Mouse (Mus musculus) heart, adult 2 months (tissue): ENCODE results near the gene Fuk. TPM values are rescaled to one million over a fixed set of nuclear protein-coding genes. Genes with fewer than 3 reads are reported as not detected.

Source experiments
- DNase-seq, 2 experiments: peaks; one replicate each; pipeline ENCODE4 v3.0.0; 2021
- H3K27ac ChIP-seq: fragments of 200-600 bp; 2 replicates; pipeline ENCODE4 v1.8.1; 2022
- H3K27me3 ChIP-seq: fragments of 200-500 bp; 2 replicates; pipeline ENCODE4 v1.6.1; 2012; ENCODE audit warnings: mild to moderate bottlenecking, low read length, inconsistent platforms, mixed read lengths; ENCODE audit not compliant: control insufficient read depth, insufficient read depth
- H3K36me3 ChIP-seq: fragments of 200-500 bp; 2 replicates; pipeline ENCODE4 v1.6.1; 2012; ENCODE audit warnings: low read length, inconsistent platforms; ENCODE audit not compliant: control insufficient read depth, insufficient read depth
- H3K4me1 ChIP-seq: fragments of 200-500 bp; 2 replicates; pipeline ENCODE4 v1.6.1; 2011; ENCODE audit warnings: low read length; ENCODE audit not compliant: control insufficient read depth, insufficient read depth
- H3K4me3 ChIP-seq: fragments of 200-600 bp; 2 replicates; pipeline ENCODE4 v1.8.1; 2022
- H3K79me2 ChIP-seq: fragments of 200-500 bp; replicated peaks from 2 replicates; pipeline ENCODE4 v1.6.1; 2012; ENCODE audit warnings: mild to moderate bottlenecking, inconsistent platforms, low read length, moderate library complexity, mixed read lengths; ENCODE audit not compliant: control insufficient read depth, insufficient read depth
- H3K9ac ChIP-seq: fragments of 200-500 bp; 2 replicates; pipeline ENCODE4 v1.6.1; 2012; ENCODE audit warnings: low read depth, mild to moderate bottlenecking, control low read depth, inconsistent platforms, low read length, mixed read lengths
- CTCF ChIP-seq: fragments of 200-600 bp; IDR thresholded peaks from 2 replicates; pipeline ENCODE4 v1.8.1; 2022; ENCODE audit warnings: antibody characterized with exemption, mild to moderate bottlenecking, moderate library complexity
- EP300 ChIP-seq: fragments of 200-500 bp; IDR thresholded peaks from 2 replicates; pipeline ENCODE4 v1.6.1; 2011; ENCODE audit warnings: low read depth, low read length, control low read depth; ENCODE audit not compliant: insufficient read depth
- POLR2A ChIP-seq: fragments of 200-500 bp; IDR thresholded peaks from 2 replicates; pipeline ENCODE4 v1.6.1; 2011; ENCODE audit warnings: mild to moderate bottlenecking, low read depth, low read length, control low read depth; ENCODE audit not compliant: insufficient read depth
- WGBS: fragments of 180-500 bp; shearing (Covaris S2); methylation state at CpG from one replicate; pipeline ENCODE4 v1.1.7; 2018; 5-methylcytosine and 5-hydroxymethylcytosine counted together
- intact Hi-C: fragments of 180-260 bp; cut with DNase I; formaldehyde crosslinking; loops from one replicate; pipeline ENCODE4 v1.15.1; 2025
- polyA plus RNA-seq: library from polyadenylated mRNA; depleted of rRNA; stranded (reverse); fragments of >200 nt; gene quantifications from 2 replicates; pipeline ENCODE4 v1.2.3, GENCODE M21; 2012
- total RNA-seq, 2 experiments: library from RNA; stranded (reverse); gene quantifications; 2 replicates each; pipeline ENCODE4 v1.2.3; 2021

Fuk gene
- total and polyA plus RNA-seq, 3 experiments, result 4.5 to 6.2 (median 4.6) TPM

DNA sequence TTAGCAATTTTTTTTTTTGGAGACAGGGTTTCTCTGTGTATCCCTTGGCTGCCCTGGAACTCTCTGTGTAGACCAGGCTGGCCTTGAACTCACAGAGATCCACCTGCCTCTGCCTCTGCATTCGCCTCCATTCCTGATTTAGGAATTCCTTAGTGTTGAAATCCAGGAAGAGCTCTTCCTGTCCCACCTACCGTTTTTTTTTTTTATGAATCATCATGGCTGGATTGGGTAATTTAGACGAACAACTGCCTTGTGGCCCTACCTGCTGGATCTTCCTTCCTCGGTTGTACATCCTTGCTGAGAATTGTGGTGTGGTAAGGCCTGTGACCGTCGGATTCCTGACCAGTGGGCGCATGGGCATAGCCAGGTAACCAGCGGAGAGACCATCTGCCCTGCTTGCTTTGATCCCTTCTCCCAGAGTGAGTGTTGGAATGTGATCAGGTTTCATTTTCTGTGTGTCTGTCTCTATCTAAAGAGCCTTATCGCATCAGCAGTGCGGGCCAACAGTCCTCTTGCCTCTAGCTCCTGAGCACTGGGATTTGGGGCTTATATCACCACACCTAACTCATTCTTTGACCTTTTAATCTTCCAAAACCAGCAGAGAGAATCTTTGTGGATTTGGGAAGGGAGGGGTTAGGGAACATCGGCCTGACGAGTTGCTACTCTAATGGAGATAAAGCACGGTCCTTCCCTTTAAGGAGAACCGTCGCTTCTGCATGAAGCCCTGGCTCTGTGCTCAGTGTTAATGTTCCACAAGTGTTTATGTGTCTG lies 38.6 kb upstream of the Fuk start:
- Histone ChIP-seq H3K4me3 (no peak overlapping the region), H3K9ac (no peak overlapping the region), H3K79me2 (no peaks in the 10 kb centered on the region), H3K27me3 (no peaks in the 10 kb centered on the region), H3K4me1 (peaks cover 28% of the 10 kb centered on the region), H3K27ac (peak overlapping the region; percentile 91), H3K36me3 (peaks cover 6% of the 10 kb centered on the region)
- WGBS, result 52% methylated on average over 15 of the region's 15 CpGs
- TF ChIP-seq CTCF, result no peak
- TF ChIP-seq POLR2A, result no peak
- TF ChIP-seq EP300, result no peak
- intact Hi-C loops, result no loop called here
- DNase-seq, result no peak

DNA sequence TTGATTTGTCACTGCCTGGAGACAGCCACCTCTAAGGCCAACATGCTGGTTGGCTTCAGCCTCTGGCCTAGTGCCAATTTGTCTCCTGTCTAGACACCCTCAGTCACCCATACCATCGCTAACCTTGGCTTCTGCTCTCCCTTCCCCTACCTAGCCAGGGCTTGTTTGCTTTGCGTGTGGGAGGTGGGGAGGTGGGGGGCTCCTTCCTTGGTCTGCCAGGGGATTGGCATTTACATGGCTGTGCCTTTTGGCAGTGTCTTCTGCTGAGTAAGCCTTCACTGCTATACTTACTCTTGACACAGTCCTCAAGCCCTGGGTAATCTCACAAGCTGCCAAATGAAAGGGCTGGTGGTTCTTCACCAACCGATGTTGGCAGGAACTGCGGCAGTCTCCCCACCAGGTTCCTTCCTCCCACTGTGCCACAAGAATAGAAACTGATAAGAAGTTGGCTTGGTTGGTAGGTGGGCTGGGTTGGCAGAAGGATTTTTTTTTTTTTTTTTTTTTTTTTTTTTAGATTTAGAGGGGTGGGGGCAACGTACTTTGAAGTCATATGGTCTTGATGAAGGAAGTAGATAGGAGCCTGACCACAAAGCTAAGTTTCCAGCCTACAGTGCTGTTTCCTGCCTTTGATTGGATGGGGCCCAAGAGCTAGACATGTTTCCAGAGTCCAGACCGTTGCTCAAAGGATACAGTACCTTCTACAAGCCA lies 36.7 kb upstream of the Fuk start:
- 3% methylated on average over 6 of the region's 6 CpGs for WGBS
- no peaks in the 10 kb centered on the region for H3K27me3 ChIP-seq
- H3K4me3 ChIP-seq, result no peak overlapping the region
- DNase-seq, result peak; percentile 69 to 80
- H3K27ac ChIP-seq, result peak overlapping the region; percentile 63
- H3K36me3 ChIP-seq, result peaks cover 6% of the 10 kb centered on the region
- no peak for TF ChIP-seq POLR2A
- TF ChIP-seq CTCF, result no peak
- peak; percentile 18; the same call in 1 of the 2 replicates for TF ChIP-seq EP300
- peaks cover 3% of the 10 kb centered on the region; the same call in 1 of the 2 replicates for H3K79me2 ChIP-seq
- peaks cover 27% of the 10 kb centered on the region for H3K4me1 ChIP-seq
- H3K9ac ChIP-seq, result no peak overlapping the region
- intact Hi-C loops, result no loop called here

DNA sequence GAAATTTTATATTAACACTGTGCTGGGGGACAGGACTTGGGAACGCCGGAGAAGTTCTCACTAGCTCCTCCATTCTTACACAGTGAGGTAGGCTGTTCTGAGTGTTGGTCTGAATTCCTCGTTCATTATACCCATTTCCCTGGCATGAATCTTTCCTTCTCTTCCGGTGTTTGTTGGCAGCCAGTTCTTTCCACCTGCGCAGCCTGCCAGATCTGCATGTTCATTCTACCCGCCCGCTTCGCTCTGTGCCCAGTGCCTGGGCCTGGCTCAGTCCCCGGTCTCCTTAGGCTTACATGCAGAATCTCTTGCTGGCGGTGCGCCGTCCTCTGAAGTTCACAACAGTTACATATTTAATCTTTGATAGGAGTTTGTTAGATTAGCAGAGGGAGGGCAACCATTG lies 33.9 kb upstream of the Fuk start:
- intact Hi-C loops, result no loop called here
- 56% methylated on average over 12 of the region's 12 CpGs for WGBS
- Histone ChIP-seq H3K27ac (no peak overlapping the region), H3K79me2 (peaks cover 3% of the 10 kb centered on the region; the same call in 1 of the 2 replicates), H3K36me3 (peaks cover 12% of the 10 kb centered on the region), H3K9ac (no peak overlapping the region), H3K4me3 (no peak overlapping the region), H3K27me3 (no peaks in the 10 kb centered on the region), H3K4me1 (peaks cover 31% of the 10 kb centered on the region)
- DNase-seq, result peak in 1 of 2 experiments; percentile 59
- TF ChIP-seq CTCF (no peak), POLR2A (no peak), EP300 (no peak; the same call in 1 of the 2 replicates)

DNA sequence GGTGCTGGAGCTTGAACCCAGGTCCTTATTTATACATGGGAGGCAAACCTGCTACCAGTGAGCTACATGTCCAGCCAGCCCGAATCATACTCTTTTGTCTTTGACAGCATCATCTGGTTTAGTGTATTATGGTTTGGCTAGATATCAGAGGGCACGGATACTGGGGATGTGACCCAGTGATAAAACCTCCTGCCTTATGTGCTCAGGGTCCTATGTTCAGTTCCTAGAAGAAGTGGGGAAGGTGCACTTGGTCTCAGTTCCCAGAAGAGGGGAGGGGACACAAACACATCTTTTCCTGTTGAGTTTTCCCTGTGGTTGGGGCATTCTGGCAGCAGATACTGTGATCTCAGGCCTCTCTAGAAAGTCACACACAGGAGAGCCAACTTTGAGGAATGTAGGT lies 31.0 kb upstream of the Fuk start:
- TF ChIP-seq EP300 (no peak), CTCF (no peak), POLR2A (no peak)
- Histone ChIP-seq H3K79me2 (peaks cover 3% of the 10 kb centered on the region; the same call in 1 of the 2 replicates), H3K9ac (no peak overlapping the region), H3K36me3 (peaks cover 8% of the 10 kb centered on the region), H3K27me3 (no peaks in the 10 kb centered on the region), H3K4me3 (no peak overlapping the region), H3K4me1 (peaks cover 20% of the 10 kb centered on the region), H3K27ac (no peak overlapping the region)
- no peak for DNase-seq
- WGBS, result 62% methylated on average over 2 of the region's 2 CpGs
- intact Hi-C loops, result no loop called here

DNA sequence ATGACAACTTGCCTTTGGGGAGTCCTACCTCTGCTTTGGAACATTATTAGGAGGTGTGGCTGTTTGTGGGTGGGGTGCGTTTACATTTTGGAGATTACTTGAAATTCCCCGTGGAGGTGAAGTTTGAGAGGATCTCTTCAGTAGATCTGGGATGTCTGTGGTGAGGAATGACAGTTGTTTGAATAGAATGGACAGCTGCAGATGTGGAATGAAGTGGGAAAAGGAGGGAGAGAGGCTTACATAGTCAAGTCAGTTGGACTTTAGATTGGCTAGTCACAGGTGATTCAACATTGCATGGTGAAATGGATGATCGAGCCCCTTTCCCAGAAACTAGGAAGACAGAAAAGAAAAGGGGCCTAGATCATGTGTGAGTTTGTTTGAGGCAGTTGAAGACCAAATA lies 30.2 kb upstream of the Fuk start:
- no peak for TF ChIP-seq CTCF
- TF ChIP-seq EP300, result no peak
- TF ChIP-seq POLR2A, result no peak
- H3K27ac ChIP-seq, result peak overlapping the region; percentile 38; the same call in 1 of the 2 replicates
- H3K27me3 ChIP-seq, result no peaks in the 10 kb centered on the region
- no peak overlapping the region for H3K4me3 ChIP-seq
- H3K4me1 ChIP-seq, result peaks cover 19% of the 10 kb centered on the region
- 76% methylated on average over 3 of the region's 3 CpGs for WGBS
- intact Hi-C loops, result no loop called here
- H3K36me3 ChIP-seq, result peaks cover 6% of the 10 kb centered on the region
- no peak for DNase-seq
- H3K79me2 ChIP-seq, result peaks cover 3% of the 10 kb centered on the region; the same call in 1 of the 2 replicates
- H3K9ac ChIP-seq, result no peak overlapping the region
